Mouse (Mus musculus) thymus, adult 2 months (tissue): ENCODE data around the gene Caml.

Experiments used
- CTCF ChIP-seq: fragments of 200-500 bp; IDR thresholded peaks from 2 replicates; pipeline ENCODE4 v1.5.1; 2012; ENCODE audit warnings: mild to moderate bottlenecking, control low read depth, low read length, moderate library complexity, borderline replicate concordance; ENCODE audit not compliant: control insufficient read depth, poor library complexity, insufficient read depth; ENCODE audit errors: extremely low read depth
- POLR2A ChIP-seq: fragments of 200-500 bp; IDR thresholded peaks from 2 replicates; pipeline ENCODE4 v1.6.1; 2012; ENCODE audit warnings: mild to moderate bottlenecking, low read length, control low read depth, moderate library complexity; ENCODE audit not compliant: control insufficient read depth, poor library complexity, insufficient read depth; ENCODE audit errors: extremely low read depth

DNA sequence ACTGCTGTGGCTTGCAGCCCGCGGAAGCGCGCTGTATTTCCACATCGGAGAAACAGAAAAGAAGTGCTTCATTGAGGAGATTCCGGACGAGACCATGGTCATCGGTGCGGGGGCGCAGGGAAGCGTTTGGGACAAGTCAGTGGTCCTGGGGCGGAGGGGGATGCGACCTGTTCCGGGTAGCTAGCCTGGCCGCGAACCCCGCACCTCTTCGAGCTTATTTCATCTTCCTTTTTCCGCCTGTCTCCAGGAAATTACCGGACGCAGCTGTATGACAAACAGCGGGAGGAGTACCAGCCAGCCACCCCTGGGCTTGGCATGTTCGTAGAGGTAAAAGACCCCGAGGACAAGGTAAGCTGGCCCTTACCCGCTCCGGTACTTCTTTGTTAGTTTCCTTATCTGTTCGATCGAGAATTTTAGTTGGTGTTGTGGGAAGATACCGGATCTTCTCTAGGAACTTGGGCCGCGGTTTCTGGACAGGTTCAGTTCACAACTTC, 29.5 kb upstream of the Caml start:
- TF ChIP-seq CTCF (no peak), POLR2A (no peak)
